Mouse (Mus musculus): Measurements from ENCODE around the gene Olfr807. TPM values are rescaled to one million over a fixed set of nuclear protein-coding genes. Genes with fewer than 3 reads are reported as not detected.

Olfr807 gene
- not detected in 2 replicates for total RNA-seq (2015; ENCODE audit: low replicate concordance)
- not detected in 2 replicates for total RNA-seq (2017; ENCODE audit: low replicate concordance)

DNA sequence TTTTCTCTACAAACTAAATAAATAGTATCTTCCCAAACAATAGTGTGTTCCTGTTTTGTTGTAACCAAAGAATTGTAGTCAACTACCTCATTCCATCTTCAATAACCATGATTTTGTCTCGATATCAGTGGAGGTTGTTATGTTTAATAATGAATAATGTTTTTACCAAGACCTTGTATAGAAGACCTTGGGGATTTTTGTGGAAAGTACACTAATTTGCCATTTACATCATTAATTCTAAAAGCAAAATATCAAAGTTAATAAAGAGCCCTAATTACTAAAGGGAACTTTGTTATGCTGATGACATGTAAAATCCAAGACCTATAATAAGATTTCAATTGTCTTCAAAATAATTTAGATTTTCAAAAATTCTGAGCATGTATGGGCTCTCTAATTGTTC lies at the start of gene Olfr807:
Gene Olfr807, minus strand, starts transcription at position 101 of the 400 bp plus-strand sequence.
- ATAC-seq (replicated peaks; ENCODE audit: low FRiP score, poor library complexity, severe bottlenecking): no peak

DNA sequence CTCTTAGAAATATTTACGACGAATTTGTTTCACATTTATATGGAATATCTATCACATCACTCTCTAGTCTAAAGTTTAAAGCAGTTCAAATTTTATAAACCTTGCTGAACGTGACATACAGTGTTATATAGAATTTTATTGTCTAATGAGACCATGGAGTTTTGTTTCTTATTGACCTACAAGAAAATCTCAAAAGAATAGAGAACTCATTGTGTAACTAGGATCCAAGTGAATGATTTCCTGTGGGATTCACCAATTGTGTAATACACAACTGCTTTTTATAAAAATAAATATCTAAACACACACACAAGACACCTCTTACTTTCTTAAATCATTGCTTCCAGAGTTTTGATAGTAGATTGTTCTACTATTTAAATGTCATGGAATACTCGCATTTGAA lies 46.7 kb upstream of the Olfr807 start, which contains the start of gene Olfr811:
Gene Olfr811, minus strand, starts transcription at position 101 of the 400 bp plus-strand sequence.
- ATAC-seq (replicated peaks; ENCODE audit: low FRiP score, poor library complexity, severe bottlenecking): no peak

DNA sequence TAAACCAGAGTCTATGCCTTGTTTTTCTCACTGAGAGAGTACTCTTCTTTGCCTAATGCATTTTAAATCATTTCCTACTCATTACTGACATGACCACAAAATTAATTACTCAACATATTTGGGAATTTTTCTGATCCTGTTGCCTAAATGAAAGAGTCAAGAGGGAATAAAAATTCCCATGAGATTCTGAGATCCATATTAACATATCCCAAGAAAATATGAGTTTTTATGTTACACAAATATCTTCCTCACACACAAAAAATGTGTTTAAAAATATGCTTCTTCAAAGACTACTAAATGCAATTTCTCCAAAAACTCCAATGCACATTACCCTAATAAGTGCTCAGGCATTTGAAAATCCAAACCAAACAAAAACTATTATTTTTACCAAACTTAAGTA lies 37.2 kb upstream of the Olfr807 start, which contains the start of gene Olfr810:
Gene Olfr810, minus strand, starts transcription at position 101 of the 400 bp plus-strand sequence.
- ATAC-seq (replicated peaks; ENCODE audit: low FRiP score, poor library complexity, severe bottlenecking): no peak

DNA sequence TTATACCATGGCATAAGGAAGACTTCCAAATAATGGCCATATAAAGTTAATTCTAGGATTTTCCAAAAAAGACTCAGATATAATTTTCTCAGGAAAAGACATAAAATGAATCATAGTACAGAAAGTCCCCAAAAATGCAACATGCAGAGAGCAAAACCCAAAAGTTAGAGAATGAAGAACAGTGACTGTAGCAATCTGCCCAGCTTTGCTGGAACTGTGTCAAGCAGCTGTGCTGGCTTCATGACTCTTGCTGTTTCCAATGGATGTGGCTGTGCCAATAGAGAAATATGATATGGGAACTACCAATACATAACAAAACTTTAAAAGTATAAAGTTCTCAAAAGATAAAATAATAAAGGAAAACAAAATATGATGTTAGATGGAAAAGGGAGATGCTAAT lies 20.5 kb upstream of the Olfr807 start:
- no peak for ATAC-seq (replicated peaks; ENCODE audit: low FRiP score, poor library complexity, severe bottlenecking)

DNA sequence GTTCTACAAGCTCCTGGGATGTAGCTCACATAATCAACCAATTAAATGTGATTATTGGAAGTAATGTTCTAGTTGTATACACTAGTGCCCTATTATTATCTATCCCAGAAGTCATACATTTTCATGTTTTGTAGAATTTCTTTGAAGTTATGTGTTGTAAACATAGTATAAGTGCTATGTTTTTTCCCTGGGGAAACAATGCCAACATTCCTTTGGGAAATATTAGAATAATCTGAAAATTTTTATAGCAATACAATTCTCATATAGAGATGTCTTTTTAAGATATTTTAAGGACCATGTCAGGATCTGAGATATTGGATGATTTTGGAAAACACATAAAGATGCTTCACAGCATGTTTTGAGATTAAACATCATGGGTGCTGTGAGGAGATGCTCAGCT lies 16.7 kb upstream of the Olfr807 start, which contains the start of gene Olfr809:
Gene Olfr809, plus strand, starts transcription at position 301 of the 400 bp plus-strand sequence.
- ATAC-seq (replicated peaks; ENCODE audit: low FRiP score, poor library complexity, severe bottlenecking): no peak

DNA sequence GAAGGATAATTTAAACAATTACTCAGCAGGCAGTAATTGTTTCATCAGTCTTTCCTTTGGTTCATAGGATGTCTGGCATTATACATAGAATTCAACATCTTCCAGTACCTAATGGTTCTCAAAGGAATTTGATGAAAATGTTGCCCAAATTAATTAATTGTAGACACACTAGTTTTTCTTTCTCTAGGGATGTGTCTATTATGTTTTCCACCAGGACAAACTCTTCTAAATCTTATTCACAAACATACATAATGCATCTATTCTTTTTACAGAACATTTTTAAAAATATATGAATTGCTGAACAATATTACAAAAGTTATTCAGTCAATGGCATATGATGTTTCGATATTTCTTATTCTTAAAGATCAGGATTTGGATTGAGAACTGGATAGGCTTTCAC lies 7.6 kb upstream of the Olfr807 start, which contains the start of gene Olfr808:
Gene Olfr808, plus strand, starts transcription at position 301 of the 400 bp plus-strand sequence.
- ATAC-seq (replicated peaks; ENCODE audit: low FRiP score, poor library complexity, severe bottlenecking): no peak

DNA sequence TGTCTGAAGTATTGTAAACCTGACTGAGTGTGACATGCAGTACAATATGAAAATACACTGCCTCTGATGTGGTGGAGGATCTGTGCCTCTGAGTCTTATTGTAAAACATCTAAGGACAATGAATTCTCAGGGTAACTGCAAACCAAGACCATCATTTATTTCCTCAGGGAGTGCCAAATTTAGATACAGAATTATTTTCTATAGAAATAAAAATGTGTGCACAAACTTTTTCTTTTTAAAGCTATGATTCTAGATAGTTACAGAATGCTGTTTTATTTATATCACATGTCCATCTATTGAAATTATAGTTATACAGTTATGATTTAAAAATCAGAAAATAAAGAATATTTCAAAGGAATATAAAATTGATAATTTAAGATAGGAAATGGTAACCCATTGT lies 15.8 kb downstream of the Olfr807 start, which contains the start of gene Olfr806:
Gene Olfr806, minus strand, starts transcription at position 101 of the 400 bp plus-strand sequence.
- ATAC-seq (replicated peaks; ENCODE audit: low FRiP score, poor library complexity, severe bottlenecking): no peak

DNA sequence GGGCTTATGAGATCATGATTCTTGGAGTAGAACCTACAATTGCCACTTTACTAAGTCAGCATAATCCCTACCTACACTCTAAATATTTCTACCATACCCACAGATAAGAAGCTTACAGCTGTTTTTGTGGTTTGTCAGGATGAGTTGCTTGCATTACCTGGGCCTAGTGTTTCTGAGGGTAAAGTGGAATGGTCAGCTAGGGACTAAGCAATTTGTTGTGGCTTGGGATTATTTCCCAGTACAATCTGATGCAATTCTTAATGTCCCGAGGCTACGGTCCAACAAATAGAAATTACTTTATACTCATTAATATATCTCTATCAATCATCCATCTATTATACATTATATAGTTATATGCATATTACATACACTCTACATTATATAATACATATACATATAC lies 28.3 kb downstream of the Olfr807 start, which contains the start of gene Olfr805:
Gene Olfr805, minus strand, starts transcription at position 101 of the 400 bp plus-strand sequence.
- ATAC-seq (replicated peaks; ENCODE audit: low FRiP score, poor library complexity, severe bottlenecking): no peak

Other genes starting within 250 kb of the Olfr807 start
- gene Olfr791, start 236.0 kb downstream of the Olfr807 start, total RNA-seq (2015; ENCODE audit: low replicate concordance): not detected in 2 replicates
- not detected in 2 replicates for gene Olfr791, start 236.0 kb downstream of the Olfr807 start, total RNA-seq (2017; ENCODE audit: low replicate concordance)
- not detected in 2 replicates for gene Olfr792, start 218.6 kb downstream of the Olfr807 start, total RNA-seq (2015; ENCODE audit: low replicate concordance)
- not detected in 2 replicates for gene Olfr792, start 218.6 kb downstream of the Olfr807 start, total RNA-seq (2017; ENCODE audit: low replicate concordance)
- not detected in 2 replicates for gene Olfr794, start 190.1 kb downstream of the Olfr807 start, total RNA-seq (2015; ENCODE audit: low replicate concordance)
- gene Olfr794, start 190.1 kb downstream of the Olfr807 start, total RNA-seq (2017; ENCODE audit: low replicate concordance): not detected in 2 replicates
- not detected in 2 replicates for gene Olfr796, start 145.2 kb downstream of the Olfr807 start, total RNA-seq (2015; ENCODE audit: low replicate concordance)
- gene Olfr796, start 145.2 kb downstream of the Olfr807 start, total RNA-seq (2017; ENCODE audit: low replicate concordance): not detected in 2 replicates
- gene Olfr798, start 129.9 kb downstream of the Olfr807 start, total RNA-seq (2015; ENCODE audit: low replicate concordance): not detected in 2 replicates
- gene Olfr798, start 129.9 kb downstream of the Olfr807 start, total RNA-seq (2017; ENCODE audit: low replicate concordance): not detected in 2 replicates
- not detected in 2 replicates for gene Olfr799, start 120.3 kb downstream of the Olfr807 start, total RNA-seq (2015; ENCODE audit: low replicate concordance)
- gene Olfr799, start 120.3 kb downstream of the Olfr807 start, total RNA-seq (2017; ENCODE audit: low replicate concordance): not detected in 2 replicates
- gene Olfr800, start 100.1 kb downstream of the Olfr807 start, total RNA-seq (2015; ENCODE audit: low replicate concordance): not detected in 2 replicates
- not detected in 2 replicates for gene Olfr800, start 100.1 kb downstream of the Olfr807 start, total RNA-seq (2017; ENCODE audit: low replicate concordance)
- gene Olfr801, start 83.9 kb downstream of the Olfr807 start, total RNA-seq (2015; ENCODE audit: low replicate concordance): not detected in 2 replicates
- not detected in 2 replicates for gene Olfr801, start 83.9 kb downstream of the Olfr807 start, total RNA-seq (2017; ENCODE audit: low replicate concordance)
- not detected in 2 replicates for gene Olfr802, start 69.6 kb downstream of the Olfr807 start, total RNA-seq (2015; ENCODE audit: low replicate concordance)
- gene Olfr802, start 69.6 kb downstream of the Olfr807 start, total RNA-seq (2017; ENCODE audit: low replicate concordance): not detected in 2 replicates
- not detected in 2 replicates for gene Olfr803, start 63.5 kb downstream of the Olfr807 start, total RNA-seq (2015; ENCODE audit: low replicate concordance)
- gene Olfr803, start 63.5 kb downstream of the Olfr807 start, total RNA-seq (2017; ENCODE audit: low replicate concordance): not detected in 2 replicates
- not detected in 2 replicates for gene Olfr804, start 54.6 kb downstream of the Olfr807 start, total RNA-seq (2015; ENCODE audit: low replicate concordance)
- gene Olfr804, start 54.6 kb downstream of the Olfr807 start, total RNA-seq (2017; ENCODE audit: low replicate concordance): not detected in 2 replicates
- not detected in 2 replicates for gene Olfr805, start 28.4 kb downstream of the Olfr807 start, total RNA-seq (2015; ENCODE audit: low replicate concordance)
- gene Olfr805, start 28.4 kb downstream of the Olfr807 start, total RNA-seq (2017; ENCODE audit: low replicate concordance): not detected in 2 replicates
- gene Olfr806, start 15.9 kb downstream of the Olfr807 start, total RNA-seq (2015; ENCODE audit: low replicate concordance): not detected in 2 replicates
- not detected in 2 replicates for gene Olfr806, start 15.9 kb downstream of the Olfr807 start, total RNA-seq (2017; ENCODE audit: low replicate concordance)
- gene Olfr808, start 7.7 kb upstream of the Olfr807 start, total RNA-seq (2015; ENCODE audit: low replicate concordance): not detected in 2 replicates
- not detected in 2 replicates for gene Olfr808, start 7.7 kb upstream of the Olfr807 start, total RNA-seq (2017; ENCODE audit: low replicate concordance)
- gene Olfr809, start 16.8 kb upstream of the Olfr807 start, total RNA-seq (2015; ENCODE audit: low replicate concordance): not detected in 2 replicates
- gene Olfr809, start 16.8 kb upstream of the Olfr807 start, total RNA-seq (2017; ENCODE audit: low replicate concordance): not detected in 2 replicates
- gene Olfr810, start 37.1 kb upstream of the Olfr807 start, total RNA-seq (2015; ENCODE audit: low replicate concordance): not detected in 2 replicates
- not detected in 2 replicates for gene Olfr810, start 37.1 kb upstream of the Olfr807 start, total RNA-seq (2017; ENCODE audit: low replicate concordance)
- gene Olfr811, start 46.6 kb upstream of the Olfr807 start, total RNA-seq (2015; ENCODE audit: low replicate concordance): not detected in 2 replicates
- not detected in 2 replicates for gene Olfr811, start 46.6 kb upstream of the Olfr807 start, total RNA-seq (2017; ENCODE audit: low replicate concordance)
- not detected in 2 replicates for gene Olfr812, start 88.3 kb upstream of the Olfr807 start, total RNA-seq (2015; ENCODE audit: low replicate concordance)
- gene Olfr812, start 88.3 kb upstream of the Olfr807 start, total RNA-seq (2017; ENCODE audit: low replicate concordance): not detected in 2 replicates
- not detected in 2 replicates for gene Olfr813, start 97.6 kb upstream of the Olfr807 start, total RNA-seq (2015; ENCODE audit: low replicate concordance)
- not detected in 2 replicates for gene Olfr813, start 97.6 kb upstream of the Olfr807 start, total RNA-seq (2017; ENCODE audit: low replicate concordance)
- gene Olfr814, start 122.1 kb upstream of the Olfr807 start, total RNA-seq (2015; ENCODE audit: low replicate concordance): not detected in 2 replicates
- not detected in 2 replicates for gene Olfr814, start 122.1 kb upstream of the Olfr807 start, total RNA-seq (2017; ENCODE audit: low replicate concordance)
- gene Olfr815, start 148.1 kb upstream of the Olfr807 start, total RNA-seq (2015; ENCODE audit: low replicate concordance): not detected in 2 replicates
- gene Olfr815, start 148.1 kb upstream of the Olfr807 start, total RNA-seq (2017; ENCODE audit: low replicate concordance): not detected in 2 replicates
- gene Olfr816, start 157.8 kb upstream of the Olfr807 start, total RNA-seq (2015; ENCODE audit: low replicate concordance): not detected in 2 replicates
- not detected in 2 replicates for gene Olfr816, start 157.8 kb upstream of the Olfr807 start, total RNA-seq (2017; ENCODE audit: low replicate concordance)
- gene Olfr818, start 191.3 kb upstream of the Olfr807 start, total RNA-seq (2015; ENCODE audit: low replicate concordance): not detected in 2 replicates
- not detected in 2 replicates for gene Olfr818, start 191.3 kb upstream of the Olfr807 start, total RNA-seq (2017; ENCODE audit: low replicate concordance)
- gene Olfr819, start 209.5 kb upstream of the Olfr807 start, total RNA-seq (2015; ENCODE audit: low replicate concordance): not detected in 2 replicates
- gene Olfr819, start 209.5 kb upstream of the Olfr807 start, total RNA-seq (2017; ENCODE audit: low replicate concordance): not detected in 2 replicates
- gene Olfr247, start 218.3 kb upstream of the Olfr807 start, total RNA-seq (2015; ENCODE audit: low replicate concordance): not detected in 2 replicates
- gene Olfr247, start 218.3 kb upstream of the Olfr807 start, total RNA-seq (2017; ENCODE audit: low replicate concordance): not detected in 2 replicates
- gene Gm10310, start 227.3 kb upstream of the Olfr807 start, total RNA-seq (2015; ENCODE audit: low replicate concordance): not detected in 2 replicates
- gene Gm10310, start 227.3 kb upstream of the Olfr807 start, total RNA-seq (2017; ENCODE audit: low replicate concordance): not detected in 2 replicates

All from erythroid progenitor cell, adult 5-6 weeks (primary cell).